Mouse (Mus musculus) megakaryocyte-erythroid progenitor cell, adult 5-6 weeks (primary cell): ENCODE data around the gene Trim12c. TPM values are rescaled to one million over a fixed set of nuclear protein-coding genes. Genes with fewer than 3 reads are reported as not detected.

Source experiments
- total RNA-seq, 2 experiments: library from RNA; stranded (forward) in 1 of 2; stranded (reverse) in 1 of 2; fragments of 200-1000, 215-1000 nt in 1 of 2; fragments of >200 nt in 1 of 2; fragmentation: Nextera tagmentation in 1 of 2; gene quantifications; 2 replicates each; pipeline ENCODE4 v1.2.3; 2014 to 2017

The Trim12c gene
- total RNA-seq, 2 experiments from 2014 or later, result 9.0 to 13.4 TPM

Other genes with a start within 250 kb of the Trim12c start
- not detected in 2 replicates for gene Olfr646, start 248.5 kb downstream of the Trim12c start, total RNA-seq (2014; fragmentation: Nextera tagmentation)
- not detected in 2 replicates for gene Olfr646, start 248.5 kb downstream of the Trim12c start, total RNA-seq (2017)
- gene Ubqln5, start 223.5 kb downstream of the Trim12c start, total RNA-seq (2014; fragmentation: Nextera tagmentation), result not detected in 2 replicates
- not detected in 2 replicates for gene Ubqln5, start 223.5 kb downstream of the Trim12c start, total RNA-seq (2017)
- gene Olfr643, start 216.0 kb downstream of the Trim12c start, total RNA-seq (2014; fragmentation: Nextera tagmentation), result not detected in 2 replicates
- not detected in 2 replicates for gene Olfr643, start 216.0 kb downstream of the Trim12c start, total RNA-seq (2017)
- not detected in 2 replicates for gene Ubqln3, start 210.1 kb downstream of the Trim12c start, total RNA-seq (2014; fragmentation: Nextera tagmentation)
- gene Ubqln3, start 210.1 kb downstream of the Trim12c start, total RNA-seq (2017), result not detected in 2 replicates
- not detected in 2 replicates for gene Ubqlnl, start 202.8 kb downstream of the Trim12c start, total RNA-seq (2014; fragmentation: Nextera tagmentation)
- gene Ubqlnl, start 202.8 kb downstream of the Trim12c start, total RNA-seq (2017), result not detected in 2 replicates
- gene Olfm5, start 188.5 kb downstream of the Trim12c start, total RNA-seq (2014; fragmentation: Nextera tagmentation), result not detected in 2 replicates
- not detected in 2 replicates for gene Olfm5, start 188.5 kb downstream of the Trim12c start, total RNA-seq (2017)
- gene Olfr648, start 170.0 kb downstream of the Trim12c start, total RNA-seq (2014; fragmentation: Nextera tagmentation), result 0.92 TPM in 1 of 2 replicates, not detected in the other
- gene Olfr648, start 170.0 kb downstream of the Trim12c start, total RNA-seq (2017), result not detected in 2 replicates
- not detected in 2 replicates for gene Olfr649, start 157.4 kb downstream of the Trim12c start, total RNA-seq (2014; fragmentation: Nextera tagmentation)
- gene Olfr649, start 157.4 kb downstream of the Trim12c start, total RNA-seq (2017), result not detected in 2 replicates
- 0.55 and 0.99 TPM in 2 replicates for gene Trim6, start 134.6 kb downstream of the Trim12c start, total RNA-seq (2014; fragmentation: Nextera tagmentation)
- gene Trim6, start 134.6 kb downstream of the Trim12c start, total RNA-seq (2017), result 0.50 TPM in 1 of 2 replicates, not detected in the other
- 7.6 and 21.4 TPM in 2 replicates for gene Trim34a, start 108.9 kb downstream of the Trim12c start, total RNA-seq (2014; fragmentation: Nextera tagmentation)
- 10.9 and 21.9 TPM in 2 replicates for gene Trim34a, start 108.9 kb downstream of the Trim12c start, total RNA-seq (2017)
- gene Trim5, start 65.3 kb downstream of the Trim12c start, total RNA-seq (2014; fragmentation: Nextera tagmentation), result 3.0 and 4.3 TPM in 2 replicates
- gene Trim5, start 65.3 kb downstream of the Trim12c start, total RNA-seq (2017), result 2.8 and 4.8 TPM in 2 replicates
- 32.7 and 55.7 TPM in 2 replicates for gene Trim12a, start 37.9 kb downstream of the Trim12c start, total RNA-seq (2014; fragmentation: Nextera tagmentation)
- 52.1 and 54.5 TPM in 2 replicates for gene Trim12a, start 37.9 kb downstream of the Trim12c start, total RNA-seq (2017)
- not detected in 2 replicates for gene Trim34b, start 23.9 kb downstream of the Trim12c start, total RNA-seq (2014; fragmentation: Nextera tagmentation)
- not detected in 2 replicates for gene Trim34b, start 23.9 kb downstream of the Trim12c start, total RNA-seq (2017)
- gene Trim30b, start 16.5 kb upstream of the Trim12c start, total RNA-seq (2014; fragmentation: Nextera tagmentation), result 0.79 and 0.89 TPM in 2 replicates
- 0.23 TPM in 1 of 2 replicates, not detected in the other for gene Trim30b, start 16.5 kb upstream of the Trim12c start, total RNA-seq (2017)
- gene Trim30c, start 47.5 kb upstream of the Trim12c start, total RNA-seq (2014; fragmentation: Nextera tagmentation), result not detected in 2 replicates
- 0.95 TPM in 1 of 2 replicates, not detected in the other for gene Trim30c, start 47.5 kb upstream of the Trim12c start, total RNA-seq (2017)
- gene Trim30a, start 111.8 kb upstream of the Trim12c start, total RNA-seq (2014; fragmentation: Nextera tagmentation), result 12.1 and 18.8 TPM in 2 replicates
- 16.0 and 17.6 TPM in 2 replicates for gene Trim30a, start 111.8 kb upstream of the Trim12c start, total RNA-seq (2017)
- 3.2 and 9.3 TPM in 2 replicates for gene Trim30d, start 154.5 kb upstream of the Trim12c start, total RNA-seq (2014; fragmentation: Nextera tagmentation)
- 5.0 and 8.8 TPM in 2 replicates for gene Trim30d, start 154.5 kb upstream of the Trim12c start, total RNA-seq (2017)
- gene Olfr651, start 196.8 kb upstream of the Trim12c start, total RNA-seq (2014; fragmentation: Nextera tagmentation), result not detected in 2 replicates
- not detected in 2 replicates for gene Olfr651, start 196.8 kb upstream of the Trim12c start, total RNA-seq (2017)
- not detected in 2 replicates for gene Olfr652, start 207.5 kb upstream of the Trim12c start, total RNA-seq (2014; fragmentation: Nextera tagmentation)
- gene Olfr652, start 207.5 kb upstream of the Trim12c start, total RNA-seq (2017), result not detected in 2 replicates
- gene Olfr653, start 224.0 kb upstream of the Trim12c start, total RNA-seq (2014; fragmentation: Nextera tagmentation), result not detected in 2 replicates
- gene Olfr653, start 224.0 kb upstream of the Trim12c start, total RNA-seq (2017), result not detected in 2 replicates
- gene Olfr654, start 233.7 kb upstream of the Trim12c start, total RNA-seq (2014; fragmentation: Nextera tagmentation), result not detected in 2 replicates
- not detected in 2 replicates for gene Olfr654, start 233.7 kb upstream of the Trim12c start, total RNA-seq (2017)
- gene Olfr655, start 248.4 kb upstream of the Trim12c start, total RNA-seq (2014; fragmentation: Nextera tagmentation), result not detected in 2 replicates
- gene Olfr655, start 248.4 kb upstream of the Trim12c start, total RNA-seq (2017), result 1.8 TPM in 1 of 2 replicates, not detected in the other